Mouse (Mus musculus): ENCODE data around the gene Fbxl17. TPM values are rescaled to one million over a fixed set of nuclear protein-coding genes. Genes with fewer than 3 reads are reported as not detected.

Gene Fbxl17
- total RNA-seq, 2 experiments from 2014 or later, result 29.2 to 30.7 TPM

- no peak for DNase-seq
Measured at GRCm38 (mm10) chr17:63161953-63162352, 337.9 kb downstream of the Fbxl17 start.

DNA sequence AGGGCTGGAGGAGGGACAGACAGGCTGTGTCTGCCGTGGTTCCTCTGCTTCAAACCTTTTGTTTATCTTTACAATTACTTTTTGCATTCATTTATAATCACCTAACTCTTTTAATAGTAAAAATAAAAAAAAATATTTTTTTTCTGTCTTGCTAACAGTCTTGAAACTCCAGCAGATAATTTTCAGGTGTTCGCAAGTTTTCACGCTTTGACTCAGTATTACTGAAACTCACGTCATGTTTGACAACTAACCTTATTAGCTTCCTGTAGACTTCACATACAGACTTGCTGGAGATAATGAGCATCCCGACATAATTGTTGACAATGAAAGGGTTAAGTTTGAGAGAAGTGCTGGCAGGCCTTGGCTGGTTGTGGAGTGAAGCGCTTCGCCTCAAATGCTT lies 340.6 kb downstream of the Fbxl17 start:
- DNase-seq, result no peak

- DNase-seq, result no peak
Measured at GRCm38 (mm10) chr17:63158436-63158835, 341.4 kb downstream of the Fbxl17 start.

GRCm38 (mm10) chr17:63157906-63158305 lies 341.9 kb downstream of the Fbxl17 start:
- no peak for DNase-seq

DNA sequence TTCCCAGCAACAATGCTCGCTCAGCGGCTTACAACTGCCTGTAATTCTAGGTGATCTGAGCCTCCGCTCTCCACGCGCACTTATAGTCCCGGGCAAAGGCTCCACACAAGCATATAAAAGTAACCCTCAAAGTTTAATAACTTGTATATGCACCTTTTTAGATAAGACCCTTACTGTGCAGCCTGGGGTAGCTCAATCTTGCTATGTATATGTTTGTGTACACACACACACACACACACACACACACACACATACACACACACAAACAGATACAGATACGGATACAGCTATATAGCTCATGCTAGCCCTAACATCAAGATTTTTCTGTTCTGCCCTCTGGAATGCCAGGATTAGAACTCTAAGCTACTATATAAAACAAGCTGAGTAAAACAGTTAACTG lies 342.8 kb downstream of the Fbxl17 start:
- DNase-seq, result no peak

DNA sequence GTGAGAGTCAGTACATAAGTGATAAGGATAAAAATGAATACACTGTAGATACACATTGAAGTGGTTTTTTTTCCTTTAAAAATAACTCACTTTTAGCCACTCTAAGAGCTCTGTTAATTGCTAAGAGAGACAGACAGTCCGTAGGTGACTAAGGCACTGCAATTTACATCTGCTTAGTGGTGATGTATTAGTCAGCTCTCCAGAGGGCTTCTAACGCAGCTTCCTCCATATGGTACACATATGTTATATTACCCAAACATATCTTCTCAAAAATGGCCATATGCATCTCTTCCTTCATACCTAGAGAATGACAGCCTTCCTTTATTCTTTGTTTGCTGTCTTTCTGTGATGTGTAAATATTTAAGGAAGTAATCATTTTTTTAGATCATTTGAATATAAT lies 353.3 kb downstream of the Fbxl17 start:
- DNase-seq, result no peak

DNA sequence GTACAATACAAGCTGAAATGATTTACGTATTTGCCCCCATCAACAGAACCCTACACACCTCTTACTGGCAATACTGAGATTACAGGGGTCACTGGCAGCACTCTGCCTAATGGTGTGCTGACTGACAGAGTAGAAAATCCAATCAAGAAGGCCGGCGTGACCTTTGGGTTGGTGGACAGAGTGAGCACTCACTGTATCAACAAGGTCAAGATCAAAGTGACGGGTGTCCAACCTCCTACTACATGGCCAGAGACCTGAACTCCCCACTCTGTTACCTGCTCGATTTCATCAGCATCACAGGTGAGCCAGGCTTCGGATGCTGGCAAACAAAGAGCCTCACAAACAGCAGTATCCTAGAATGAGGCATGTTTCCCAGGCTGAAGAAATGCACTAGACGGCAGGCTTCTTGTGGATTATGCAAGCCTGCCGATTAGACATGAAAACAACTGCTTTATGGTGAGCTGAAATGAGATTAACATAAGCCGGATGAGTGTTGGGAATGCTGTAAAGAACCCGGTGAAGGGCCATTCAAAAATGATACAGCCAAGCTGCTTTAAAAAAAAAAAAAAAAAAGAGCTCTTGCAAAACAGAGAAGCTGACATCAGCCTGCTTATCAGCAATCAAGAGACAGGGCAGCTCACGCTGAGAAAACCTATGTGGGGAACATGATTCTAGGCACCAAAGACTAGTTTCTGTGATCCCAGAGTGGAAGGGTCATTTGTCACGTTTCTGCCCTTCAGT lies 353.9 kb downstream of the Fbxl17 start:
- no peak for DNase-seq

- DNase-seq, result no peak
Measured at GRCm38 (mm10) chr17:63145311-63145741, 354.5 kb downstream of the Fbxl17 start.

DNA sequence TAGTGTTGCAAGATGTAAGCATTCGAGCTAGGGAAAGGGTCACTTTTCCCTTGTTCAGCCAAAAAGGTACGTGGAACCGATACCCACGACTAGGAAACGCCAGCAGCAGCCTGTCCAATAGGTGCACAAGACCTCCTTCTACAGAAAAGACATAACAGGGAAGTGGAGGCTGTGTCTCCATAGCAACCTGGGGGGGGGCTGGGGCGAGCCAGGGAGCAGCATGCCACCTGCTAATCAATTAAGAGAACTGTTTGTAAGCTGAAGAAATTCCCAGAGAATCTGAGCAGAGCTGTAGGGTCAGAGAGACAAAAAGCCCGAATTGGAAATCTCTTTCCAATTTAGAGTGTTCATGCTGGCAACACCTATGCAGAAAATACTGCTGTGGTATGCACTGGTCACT lies 356.0 kb downstream of the Fbxl17 start:
- no peak for DNase-seq

DNA sequence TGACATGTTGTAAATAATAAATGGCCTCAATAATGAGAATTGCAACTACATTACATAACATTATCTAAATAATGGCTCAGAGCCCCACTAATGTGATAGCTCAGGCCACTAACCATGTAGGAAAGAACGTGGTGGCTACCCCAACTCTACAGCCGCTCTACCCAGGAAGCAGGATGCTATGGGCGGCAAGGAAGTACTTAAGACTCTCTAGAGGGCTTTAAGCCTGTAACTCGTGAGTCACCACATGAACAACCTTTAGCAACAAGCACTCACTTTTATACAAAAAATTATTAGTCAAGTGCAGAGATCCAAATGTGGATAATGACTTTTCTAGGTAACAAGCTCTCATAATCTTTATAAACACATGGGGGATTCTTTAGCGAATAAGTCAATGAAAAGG lies 365.0 kb downstream of the Fbxl17 start:
- DNase-seq, result no peak

- no peak for DNase-seq
Measured at GRCm38 (mm10) chr17:63122427-63122826, 377.4 kb downstream of the Fbxl17 start.

GRCm38 (mm10) chr17:63119701-63120100 lies 380.1 kb downstream of the Fbxl17 start:
- peak; percentile 22 for DNase-seq

- DNase-seq, result no peak
Measured at GRCm38 (mm10) chr17:63119077-63119476, 380.7 kb downstream of the Fbxl17 start.

- no peak for DNase-seq
Measured at GRCm38 (mm10) chr17:63117130-63117529, 382.7 kb downstream of the Fbxl17 start.

DNA sequence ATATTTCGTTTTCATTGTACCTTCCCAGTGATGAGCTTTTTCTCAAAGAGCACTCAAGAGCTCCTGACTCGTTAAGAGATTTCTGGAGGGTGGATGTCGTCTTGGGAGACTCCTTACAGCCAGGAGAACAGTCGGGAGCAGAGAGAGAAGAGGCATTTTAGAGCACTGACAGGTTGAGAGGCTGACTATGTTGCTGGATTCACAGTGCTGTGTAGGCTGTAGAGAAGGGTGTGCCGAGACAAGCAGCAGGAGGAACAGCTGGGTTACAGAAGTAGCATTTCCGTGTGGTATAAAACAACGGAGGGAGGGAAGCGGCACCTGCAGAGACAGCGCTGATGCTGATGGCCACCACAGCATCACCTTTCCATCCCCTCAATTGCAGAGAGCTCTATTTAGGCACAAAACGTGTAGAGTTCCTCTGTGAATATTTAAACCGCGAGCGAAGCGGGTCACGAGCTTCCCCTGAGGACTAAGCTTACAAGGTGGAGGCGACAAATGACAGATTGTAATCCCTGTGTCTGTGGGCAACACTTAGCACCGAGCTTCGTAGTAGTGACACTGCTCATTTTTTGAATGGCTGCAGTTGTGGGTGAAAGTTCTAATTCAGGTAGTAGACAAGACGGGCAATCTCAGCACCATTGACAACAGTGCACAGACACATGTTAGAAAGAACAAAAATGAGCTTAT lies 385.3 kb downstream of the Fbxl17 start:
- DNase-seq, result no peak

DNA sequence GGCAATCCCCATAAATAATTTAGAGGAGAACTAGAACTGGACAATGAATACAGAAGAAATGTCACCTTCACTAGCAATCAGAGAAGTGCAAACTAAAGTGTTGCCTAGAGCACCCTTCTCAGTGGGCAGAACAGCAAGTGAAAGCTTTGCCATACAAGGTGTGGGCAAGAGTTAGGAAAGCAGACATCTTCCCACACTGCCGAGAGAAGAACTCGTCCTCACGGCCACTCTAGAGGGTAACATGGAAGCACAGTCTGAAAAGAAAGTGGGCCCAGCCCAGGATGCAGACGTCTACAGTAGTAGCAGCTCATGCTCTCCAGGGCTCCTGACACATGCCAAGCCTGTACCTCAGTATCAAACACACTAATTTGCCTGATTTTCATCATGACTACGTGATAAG lies 387.0 kb downstream of the Fbxl17 start:
- no peak for DNase-seq

DNA sequence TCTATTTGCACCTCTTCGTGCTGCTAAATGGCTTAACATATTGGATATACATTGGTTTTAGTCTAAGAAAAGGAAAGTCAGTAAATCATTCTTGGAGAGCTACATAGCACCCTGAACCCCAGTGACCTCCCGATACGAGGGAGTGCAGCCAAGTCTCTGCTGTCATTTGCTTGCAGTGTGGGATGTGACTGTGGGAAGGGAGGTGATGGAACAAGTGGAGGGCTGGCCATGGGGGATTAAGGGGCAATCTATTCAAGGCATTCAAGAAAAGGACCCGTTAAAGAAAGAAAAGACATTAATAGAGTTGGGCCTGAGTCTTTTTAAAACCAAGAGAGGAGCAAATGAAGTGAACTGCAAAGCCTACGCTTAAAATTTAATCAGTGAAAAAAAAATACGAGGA lies 388.8 kb downstream of the Fbxl17 start:
- DNase-seq, result no peak

DNA sequence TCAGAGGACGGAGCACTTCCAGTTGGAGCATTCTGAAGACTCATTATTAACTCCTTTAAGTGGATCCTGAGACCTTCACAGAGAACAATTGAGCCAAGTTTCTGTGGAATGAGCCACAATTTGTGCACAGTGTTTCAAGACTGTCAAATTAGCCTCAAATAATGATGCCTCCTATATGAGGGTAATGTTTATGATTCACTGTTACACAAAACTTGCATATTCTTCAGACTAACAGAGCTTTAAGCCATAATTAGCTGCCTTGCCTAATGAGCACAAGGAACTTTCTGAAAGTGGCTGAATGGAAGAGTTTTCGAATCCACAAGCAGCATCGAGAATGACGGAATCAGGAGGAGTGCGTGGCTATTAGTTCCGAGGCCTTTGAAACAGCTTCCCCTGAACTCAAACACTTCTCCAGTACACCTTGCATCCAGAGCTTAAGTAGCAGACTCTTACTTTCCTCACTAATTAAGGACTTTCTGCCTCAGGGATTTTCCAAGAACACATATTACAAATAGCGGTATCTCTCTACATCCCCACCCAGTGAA lies 389.5 kb downstream of the Fbxl17 start:
- DNase-seq, result no peak

DNA sequence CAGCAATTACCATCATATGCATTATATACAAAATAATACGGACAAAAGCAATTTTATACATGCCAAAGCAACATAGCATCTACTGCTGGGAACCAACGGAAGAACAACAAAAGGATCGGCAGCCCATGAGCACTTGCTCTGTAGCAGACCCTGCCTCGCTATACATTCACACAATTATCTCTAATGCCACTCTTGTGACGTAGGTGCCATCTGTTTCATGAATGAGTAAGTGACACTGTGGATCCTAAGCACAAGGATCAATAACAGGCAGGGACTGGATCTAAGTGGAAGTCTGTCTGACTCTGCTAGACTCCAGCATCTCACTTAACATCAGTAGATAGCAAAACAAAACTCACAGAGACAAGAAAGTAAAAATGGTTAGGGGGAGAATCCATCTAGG lies 391.8 kb downstream of the Fbxl17 start:
- no peak for DNase-seq

DNA sequence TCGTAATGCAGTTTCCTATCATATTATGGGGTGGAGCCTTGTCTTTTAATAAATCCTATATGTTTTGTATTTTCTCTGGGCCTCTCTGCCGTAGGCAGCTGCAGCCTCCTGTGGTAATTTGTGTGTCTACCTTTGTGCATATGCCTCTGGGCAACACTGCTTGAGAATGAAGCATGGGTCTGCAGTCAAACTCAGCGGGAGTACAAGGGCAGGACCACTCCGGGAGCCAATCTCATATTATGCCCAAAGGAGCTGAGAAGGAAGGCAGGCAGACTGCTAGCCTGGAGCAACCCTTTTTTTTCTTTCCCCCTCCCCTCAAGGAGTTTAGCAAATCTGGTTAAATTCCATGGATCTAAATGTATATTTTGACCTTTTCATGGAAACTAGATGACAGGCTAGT lies 392.3 kb downstream of the Fbxl17 start:
- DNase-seq, result no peak

DNA sequence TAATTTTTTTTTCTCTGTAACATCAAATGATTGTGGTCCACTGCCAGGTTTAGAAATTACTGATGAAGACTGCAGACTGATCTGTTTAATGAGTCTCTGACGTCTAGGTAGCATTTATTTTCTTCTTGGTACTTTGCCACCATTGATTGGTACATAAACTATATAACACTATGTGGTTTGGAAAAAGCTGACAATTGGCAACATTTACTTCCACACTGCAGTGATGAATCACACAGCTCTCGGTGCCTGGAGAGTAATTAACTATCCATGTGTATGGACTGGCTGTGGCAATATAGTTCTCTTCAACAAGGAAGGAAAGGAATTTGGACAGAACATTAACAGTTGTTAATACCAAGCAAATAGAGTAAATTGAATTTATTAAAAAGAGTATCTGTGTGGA lies 404.3 kb downstream of the Fbxl17 start:
- DNase-seq, result no peak

DNA sequence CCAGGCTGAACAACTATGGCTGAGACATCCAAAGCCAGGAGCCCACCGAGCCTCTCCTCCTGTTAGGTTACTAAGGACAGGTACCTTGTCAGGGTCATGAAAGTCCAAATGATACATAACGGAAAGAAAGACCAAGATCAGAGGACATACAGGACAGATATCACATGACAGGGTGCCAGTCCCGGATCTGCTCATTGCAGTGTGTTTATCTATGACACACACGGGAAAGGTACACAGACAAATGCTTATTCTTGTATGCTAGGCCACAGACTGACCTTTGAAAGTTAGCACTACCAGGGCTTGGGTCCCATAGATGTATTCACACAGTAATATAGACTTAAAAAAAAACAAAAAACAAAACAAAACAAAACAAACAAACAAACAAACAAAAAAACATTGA lies 404.8 kb downstream of the Fbxl17 start:
- DNase-seq, result no peak

DNA sequence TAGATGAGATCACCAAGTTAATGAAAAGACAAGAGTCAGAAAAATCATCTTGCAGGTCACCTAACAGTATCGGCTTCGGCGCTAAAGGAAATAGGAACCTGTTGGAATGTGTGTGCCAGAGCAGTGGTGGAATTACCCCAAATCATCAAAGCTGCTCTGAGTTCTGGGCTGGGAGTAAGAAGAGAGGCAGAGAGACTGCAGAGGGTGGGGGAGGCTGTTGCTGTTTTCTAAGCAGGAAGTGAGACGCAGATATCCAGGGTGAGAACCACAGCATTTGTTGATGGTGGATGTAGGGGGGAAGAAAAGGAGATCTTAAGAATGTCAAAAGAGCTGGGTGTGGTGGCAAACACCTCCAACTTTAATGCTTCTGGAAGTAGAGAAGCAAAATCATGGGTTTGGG lies 406.6 kb downstream of the Fbxl17 start:
- no peak for DNase-seq

GRCm38 (mm10) chr17:63092774-63093173 lies 407.0 kb downstream of the Fbxl17 start:
- no peak for DNase-seq
